Mouse (Mus musculus) megakaryocyte, embryonic 14.5 days (primary cell): Measurements from ENCODE around the gene Caskin1.

Experiments
- FLI1 ChIP-seq: IDR thresholded peaks from 2 replicates; pipeline ENCODE4 v1.6.1; 2012; ENCODE audit warnings: low read length, inconsistent platforms, mixed read lengths
- GATA1 ChIP-seq: IDR thresholded peaks from 3 replicates; pipeline ENCODE4 v1.6.1; 2012; ENCODE audit warnings: mixed read lengths, low read length, inconsistent platforms, borderline replicate concordance

GRCm38 (mm10) chr17:24535300-24535699, 46.9 kb downstream of the Caskin1 start:
- TF ChIP-seq GATA1 (no peak), FLI1 (no peak)
